Mouse (Mus musculus) CH12.LX (cell line): ENCODE data around the gene Trcg1. TPM values are rescaled to one million over a fixed set of nuclear protein-coding genes. Genes with fewer than 3 reads are reported as not detected.

Experiments
- DNase-seq: peaks from one replicate; pipeline ENCODE4 v3.0.0-alpha.2; 2013; ENCODE audit errors: extremely low read depth
- H3K27ac ChIP-seq: 2 replicates; pipeline ENCODE4 v1.5.1; 2012; ENCODE audit warnings: low read depth, mild to moderate bottlenecking, control low read depth, moderate library complexity; ENCODE audit not compliant: insufficient read depth
- H3K27me3 ChIP-seq: replicated peaks from 2 replicates; pipeline ENCODE3; 2012; ENCODE audit warnings: inconsistent platforms
- H3K36me3 ChIP-seq, 2 experiments: replicated peaks in 1 of 2; 2 replicates each; pipeline versions ENCODE3 to v1.6.1; 2012; ENCODE audit warnings: inconsistent platforms in 1 of 2, low read length in 1 of 2, mild to moderate bottlenecking in 1 of 2, mixed read lengths in 1 of 2, moderate library complexity in 1 of 2; ENCODE audit not compliant: control insufficient read depth in 1 of 2, insufficient read depth in 1 of 2
- H3K4me1 ChIP-seq, 2 experiments: 2 replicates each; pipeline ENCODE4 v1.6.1; 2012; ENCODE audit warnings: inconsistent platforms in 1 of 2, moderate library complexity in 1 of 2; ENCODE audit not compliant: insufficient read depth in 2 of 2, control insufficient read depth in 1 of 2
- H3K4me2 ChIP-seq: 2 replicates; pipeline ENCODE4 v1.6.1; 2012; ENCODE audit warnings: low read depth, mild to moderate bottlenecking, control low read depth; ENCODE audit not compliant: poor library complexity, insufficient read depth, severe bottlenecking
- H3K4me3 ChIP-seq, 3 experiments: fragments of 150-350 bp in 1 of 3; sonication (generic) in 1 of 3; replicated peaks in 1 of 3; 2 replicates each; pipeline versions ENCODE3 to v1.5.1; 2011 to 2012; ENCODE audit warnings: low read depth in 2 of 3, low read length in 2 of 3, mild to moderate bottlenecking in 2 of 3, moderate library complexity in 2 of 3, control low read depth in 1 of 3, improper control_type of control experiment in 1 of 3, inconsistent platforms in 1 of 3, mixed read lengths in 1 of 3; ENCODE audit not compliant: poor library complexity in 1 of 3
- H3K79me2 ChIP-seq: replicated peaks from 2 replicates; pipeline ENCODE4 v1.6.1; 2012; ENCODE audit warnings: mild to moderate bottlenecking, moderate library complexity; ENCODE audit not compliant: control insufficient read depth, poor library complexity, insufficient read depth, severe bottlenecking; ENCODE audit errors: extremely low read depth
- H3K9ac ChIP-seq: 2 replicates; pipeline ENCODE4 v1.6.1; 2012; ENCODE audit warnings: low read depth, mild to moderate bottlenecking, control low read depth, moderate library complexity; ENCODE audit not compliant: insufficient read depth
- H3K9me3 ChIP-seq: replicated peaks from 2 replicates; pipeline ENCODE3; 2012; ENCODE audit warnings: low read length, inconsistent platforms, mixed read lengths
- BHLHE40 ChIP-seq: IDR thresholded peaks from 2 replicates; pipeline ENCODE4 v1.6.1; 2011; ENCODE audit warnings: mild to moderate bottlenecking, low read depth, low read length, improper control_type of control experiment
- CHD1 ChIP-seq: IDR thresholded peaks from 2 replicates; pipeline ENCODE4 v1.6.1; 2012; ENCODE audit warnings: low read depth, low read length, improper control_type of control experiment, inconsistent platforms
- CHD2 ChIP-seq: IDR thresholded peaks from 2 replicates; pipeline ENCODE4 v1.6.1; 2011; ENCODE audit warnings: low read length, improper control_type of control experiment
- E2F4 ChIP-seq: IDR thresholded peaks from 2 replicates; pipeline ENCODE4 v1.6.1; 2011; ENCODE audit warnings: low read depth, low read length, improper control_type of control experiment; ENCODE audit not compliant: insufficient replicate concordance
- EP300 ChIP-seq: IDR thresholded peaks from 2 replicates; pipeline ENCODE4 v1.6.1; 2011; ENCODE audit warnings: low read length, improper control_type of control experiment
- ETS1 ChIP-seq: conservative IDR thresholded peaks from 2 replicates; pipeline ENCODE4 v1.6.1; 2012; ENCODE audit warnings: low read depth, mild to moderate bottlenecking, inconsistent platforms, low read length, improper control_type of control experiment, moderate library complexity
- GABPA ChIP-seq: IDR thresholded peaks from 2 replicates; pipeline ENCODE4 v1.6.1; 2012; ENCODE audit warnings: low read depth, low read length, improper control_type of control experiment, inconsistent platforms; ENCODE audit not compliant: insufficient replicate concordance
- HCFC1 ChIP-seq: IDR thresholded peaks from 2 replicates; pipeline ENCODE4 v1.6.1; 2012; ENCODE audit warnings: low read depth, mild to moderate bottlenecking, inconsistent platforms, low read length, improper control_type of control experiment
- IRF4 ChIP-seq: IDR thresholded peaks from 2 replicates; pipeline ENCODE4 v1.6.1; 2014; ENCODE audit warnings: low read depth, mild to moderate bottlenecking, inconsistent platforms, low read length, improper control_type of control experiment
- JUND ChIP-seq: conservative IDR thresholded peaks from 2 replicates; pipeline ENCODE4 v1.6.1; 2011; ENCODE audit warnings: low read depth, low read length, improper control_type of control experiment
- KAT2A ChIP-seq: IDR thresholded peaks from 2 replicates; pipeline ENCODE4 v1.6.1; 2012; ENCODE audit warnings: low read length, improper control_type of control experiment, inconsistent platforms; ENCODE audit not compliant: insufficient replicate concordance
- MAFK ChIP-seq: IDR thresholded peaks from 2 replicates; pipeline ENCODE4 v1.6.1; 2011; ENCODE audit warnings: low read length, improper control_type of control experiment; ENCODE audit not compliant: insufficient replicate concordance
- MAX ChIP-seq: IDR thresholded peaks from 2 replicates; pipeline ENCODE4 v1.6.1; 2011; ENCODE audit warnings: low read length, improper control_type of control experiment
- MAZ ChIP-seq: IDR thresholded peaks from 2 replicates; pipeline ENCODE4 v1.6.1; 2012; ENCODE audit warnings: low read depth, mild to moderate bottlenecking, inconsistent platforms, low read length, improper control_type of control experiment, moderate library complexity
- MEF2A ChIP-seq: IDR thresholded peaks from 2 replicates; pipeline ENCODE4 v1.6.1; 2014; ENCODE audit warnings: low read depth, mild to moderate bottlenecking, inconsistent platforms, low read length, improper control_type of control experiment, borderline replicate concordance
- MXI1 ChIP-seq: IDR thresholded peaks from 2 replicates; pipeline ENCODE4 v1.6.1; 2011; ENCODE audit warnings: mild to moderate bottlenecking, low read depth, low read length, improper control_type of control experiment
- PAX5 ChIP-seq: IDR thresholded peaks from 2 replicates; pipeline ENCODE4 v1.6.1; 2012; ENCODE audit warnings: low read length, inconsistent platforms, mixed read lengths
- POLR2A ChIP-seq: IDR thresholded peaks from 2 replicates; pipeline ENCODE4 v1.6.1; 2011; ENCODE audit warnings: low read depth, mild to moderate bottlenecking, improper control_type of control experiment, low read length
- POLR2AphosphoS2 ChIP-seq: IDR thresholded peaks from 2 replicates; pipeline ENCODE4 v1.6.1; 2011; ENCODE audit warnings: low read depth, low read length, improper control_type of control experiment
- RAD21 ChIP-seq: IDR thresholded peaks from 2 replicates; pipeline ENCODE4 v1.6.1; 2011; ENCODE audit warnings: low read depth, mild to moderate bottlenecking, low read length, improper control_type of control experiment, moderate library complexity
- SIN3A ChIP-seq: IDR thresholded peaks from 2 replicates; pipeline ENCODE4 v1.6.1; 2012; ENCODE audit warnings: low read length, improper control_type of control experiment, inconsistent platforms
- UBTF ChIP-seq: IDR thresholded peaks from 2 replicates; pipeline ENCODE4 v1.6.1; 2012; ENCODE audit warnings: low read depth, mild to moderate bottlenecking, inconsistent platforms, low read length, improper control_type of control experiment, moderate library complexity
- USF1 ChIP-seq: IDR thresholded peaks from 2 replicates; pipeline ENCODE4 v1.6.1; 2014; ENCODE audit warnings: low read depth, mild to moderate bottlenecking, inconsistent platforms, low read length, improper control_type of control experiment
- USF2 ChIP-seq: conservative IDR thresholded peaks from 2 replicates; pipeline ENCODE4 v1.6.1; 2011; ENCODE audit warnings: low read depth, low read length, improper control_type of control experiment
- ZKSCAN1 ChIP-seq: IDR thresholded peaks from 2 replicates; pipeline ENCODE4 v1.6.1; 2012; ENCODE audit warnings: low read depth, inconsistent platforms, low read length, improper control_type of control experiment, borderline replicate concordance
- ZMIZ1 ChIP-seq: IDR thresholded peaks from 2 replicates; pipeline ENCODE4 v1.6.1; 2012; ENCODE audit warnings: low read depth, mild to moderate bottlenecking, inconsistent platforms, low read length, improper control_type of control experiment
- dilution Hi-C: fragments of 300-500 bp; cut with MboI; formaldehyde crosslinking; loops from 2 replicates; pipeline ENCODE4 v1.14.3; 2020; ENCODE audit warnings: low sequenced_read_pairs; ENCODE audit not compliant: extremely low pct_unique_long_range_greater_than_20kb, extremely low pct_ligation_motif_present
- in situ Hi-C: fragments of 300-500 bp; cut with MboI; formaldehyde crosslinking; loops from 3 replicates; pipeline ENCODE4 v1.14.3; 2019; ENCODE audit warnings: low sequenced_read_pairs, low pct_ligation_motif_present, low pct_unique_long_range_greater_than_20kb, mixed read lengths
- polyA plus RNA-seq: library from polyadenylated mRNA; unstranded; fragments of >175 nt; gene quantifications from 2 replicates; pipeline ENCODE4 v1.2.1, GENCODE M21; 2012; ENCODE audit warnings: low read depth; ENCODE audit not compliant: insufficient read length
- total RNA-seq, 2 experiments: library from RNA; depleted of rRNA; stranded (reverse); fragments of 300-350 nt in 1 of 2; fragments of >200 nt in 1 of 2; gene quantifications; 2 replicates each; pipeline ENCODE4 v1.2.3; 2012 to 2014

The Trcg1 gene
- total and polyA plus RNA-seq, 3 experiments, result not detected

DNA sequence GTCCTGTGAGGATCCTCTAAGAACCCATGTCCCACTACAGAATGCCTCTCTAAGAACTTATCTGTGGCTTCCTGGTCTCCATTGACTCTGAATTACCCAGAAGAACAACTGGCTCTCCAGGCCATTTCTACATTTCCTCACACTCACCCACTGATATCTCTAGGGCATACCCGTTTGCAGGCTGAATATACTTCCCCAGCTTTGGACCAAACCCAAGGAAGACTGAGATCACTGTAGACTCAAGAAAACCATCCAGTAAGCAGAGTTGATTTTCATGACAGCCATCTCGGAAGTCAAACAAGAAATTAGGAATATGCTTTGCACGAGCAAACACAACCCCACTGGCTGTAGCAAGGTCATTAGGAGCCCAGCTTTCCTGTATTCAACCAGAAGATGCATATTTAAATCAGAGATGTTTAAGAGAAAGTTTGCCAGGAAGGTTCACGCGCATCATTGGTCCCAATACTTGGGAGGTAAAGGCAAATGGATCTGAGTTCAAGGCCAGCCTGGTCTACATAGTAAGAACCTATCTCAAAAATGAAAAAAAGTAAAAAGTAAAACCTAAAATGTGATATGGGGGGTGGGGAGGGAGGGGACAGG lies 3.9 kb upstream of the Trcg1 start:
- Histone ChIP-seq H3K79me2 (no peaks in the 10 kb centered on the region), H3K27me3 (peaks cover 3% of the 10 kb centered on the region), H3K4me3 (no peak overlapping the region), H3K4me1 (peaks cover 3 to 13% of the 10 kb centered on the region in 2 experiments; a peak in 3 of 4 replicates), H3K4me2 (no peak overlapping the region), H3K9me3 (no peaks in the 10 kb centered on the region), H3K27ac (no peak overlapping the region), H3K9ac (no peak overlapping the region), H3K36me3 (no peaks in the 10 kb centered on the region)
- DNase-seq, result no peak
- in situ Hi-C loops, result no loop called here
- dilution Hi-C loops, result no loop called here
- TF ChIP-seq RAD21 (no peak), MAZ (no peak), POLR2AphosphoS2 (no peak), CHD2 (no peak), IRF4 (no peak), HCFC1 (no peak), MEF2A (no peak), MAX (no peak), MXI1 (no peak), USF1 (no peak), ZMIZ1 (no peak), E2F4 (no peak)

DNA sequence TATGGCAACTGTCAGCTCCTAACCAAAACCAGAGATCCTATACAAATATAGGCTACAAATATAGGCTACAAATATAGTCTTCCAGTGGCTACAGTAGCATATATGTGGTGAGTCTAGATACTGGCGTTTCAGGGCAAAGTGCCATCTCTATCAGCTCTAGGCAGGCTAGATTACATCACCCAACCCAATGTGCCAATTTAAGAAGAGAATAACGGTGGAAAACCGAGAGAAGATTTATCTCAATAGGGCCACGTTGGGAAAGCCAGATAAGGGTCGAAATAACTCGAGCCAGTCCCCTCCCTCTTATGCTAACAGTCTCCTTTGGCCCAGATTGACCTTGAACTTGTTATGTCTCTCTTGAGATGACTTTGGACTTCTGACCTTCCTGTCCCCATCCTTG lies 3.2 kb upstream of the Trcg1 start:
- in situ Hi-C loops, result no loop called here
- no peak overlapping the region for H3K9ac ChIP-seq
- no peak overlapping the region for H3K4me2 ChIP-seq
- no peak for DNase-seq
- peaks cover 2% of the 10 kb centered on the region for H3K27me3 ChIP-seq
- dilution Hi-C loops, result no loop called here
- H3K9me3 ChIP-seq, result no peaks in the 10 kb centered on the region
- TF ChIP-seq MAFK, result no peak
- no peak for TF ChIP-seq POLR2A
- TF ChIP-seq MAZ, result no peak
- TF ChIP-seq KAT2A, result no peak
- TF ChIP-seq EP300, result no peak
- TF ChIP-seq SIN3A, result no peak
- no peak for TF ChIP-seq CHD2
- TF ChIP-seq MEF2A, result no peak
- no peak for TF ChIP-seq PAX5
- no peak for TF ChIP-seq JUND
- no peak for TF ChIP-seq MAX
- no peak for TF ChIP-seq ZKSCAN1
- TF ChIP-seq RAD21, result no peak
- TF ChIP-seq UBTF, result no peak
- TF ChIP-seq HCFC1, result no peak
- no peak for TF ChIP-seq CHD1
- TF ChIP-seq BHLHE40, result no peak
- TF ChIP-seq ETS1, result no peak
- no peak for TF ChIP-seq USF2
- no peak for TF ChIP-seq GABPA
- TF ChIP-seq, all 38 proteins: peak for 0
- Histone ChIP-seq H3K79me2 (no peaks in the 10 kb centered on the region), H3K4me3 (no peak overlapping the region), H3K4me1 (peaks cover 3 to 13% of the 10 kb centered on the region in 2 experiments; a peak in 3 of 4 replicates), H3K27ac (no peak overlapping the region), H3K36me3 (no peaks in the 10 kb centered on the region)
